Comparison of ENCODE assay signal across 10 mouse cellular contexts in the genomic region with DNA sequence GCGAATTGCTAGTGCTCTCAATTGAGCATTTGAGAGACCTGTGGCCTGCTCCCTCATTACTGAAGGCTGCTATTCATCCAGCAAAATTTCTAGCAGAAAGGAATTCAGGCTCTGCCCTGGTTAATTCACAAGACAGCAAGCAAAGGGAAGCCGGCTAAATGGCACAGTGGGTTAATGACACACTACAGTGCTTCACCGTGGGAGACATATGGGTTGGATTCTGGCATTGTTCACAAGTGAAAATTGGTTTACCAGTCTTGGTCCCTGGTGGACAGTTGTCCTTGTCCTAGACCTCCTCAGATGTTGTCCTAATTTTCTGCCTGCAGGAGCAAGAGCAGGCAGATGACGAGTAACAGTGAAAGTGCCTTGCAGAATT.
DNase-seq lines count a peak whose midpoint lies in the region; ATAC-seq lines count a peak whose summit lies in the region.
"Had no signal": no experiment of that assay in that cellular context is flagged by ENCODE, and none has a peak within 500 bp of the region (broad histone marks: within the 10 kb centered on the region; RNA-seq: fewer than 3 reads in every experiment).

No protein-coding gene starts in this region.

- H3K4me1 ChIP-seq in hindbrain, embryonic 13.5 days (replicated peaks) = peaks cover 11% of the 10 kb centered on the region
- H3K4me1 ChIP-seq in neural tube, embryonic 12.5 days = 0 out of 2 replicates have a peak, but pooled peaks cover 9% of the 10 kb centered on the region
- no peaks in the 10 kb centered on the region for H3K4me1 ChIP-seq in liver, embryonic 12.5 days
- H3K4me1 ChIP-seq: limb, embryonic 13.5 days had no signal

- H3K27ac ChIP-seq in hindbrain, embryonic 13.5 days = peak overlapping the region; percentile 70
- no peak overlapping the region for H3K27ac ChIP-seq in neural tube, embryonic 12.5 days
- no peak overlapping the region for H3K27ac ChIP-seq in liver, embryonic 12.5 days
- H3K27ac ChIP-seq: limb, embryonic 13.5 days had no signal

- DNase-seq in cerebellum, adult 11-12 months = peak; percentile 1
- no peak for DNase-seq in cerebellum, adult 11 months
- DNase-seq in embryo, embryonic 11.5 days (ENCODE audit: low read depth, low spot score) = peak; percentile 2
- DNase-seq in kidney, postnatal 25 days = no peak
- DNase-seq in gastrocnemius, postnatal 14 days = no peak
- DNase-seq: lung, postnatal 10 days had no signal

- WGBS in hindbrain, embryonic 13.5 days = 8% methylated on average over 4 of the region's 4 CpGs
- WGBS in neural tube, embryonic 12.5 days = 16% methylated on average over 4 of the region's 4 CpGs
- 60% methylated on average over 4 of the region's 4 CpGs for WGBS in liver, embryonic 12.5 days (ENCODE audit: insufficient replicate concordance)

- peak; percentile 85 for ATAC-seq in hindbrain, embryonic 13.5 days (ENCODE audit: low FRiP score)
- peak; percentile 83 for ATAC-seq in neural tube, embryonic 12.5 days (ENCODE audit: low FRiP score, low read depth)
- no peak for ATAC-seq in liver, embryonic 12.5 days

- no peaks in the 10 kb centered on the region for H3K36me3 ChIP-seq in hindbrain, embryonic 13.5 days
- H3K36me3 ChIP-seq in neural tube, embryonic 12.5 days = no peaks in the 10 kb centered on the region
- no peaks in the 10 kb centered on the region for H3K36me3 ChIP-seq in liver, embryonic 12.5 days
- H3K36me3 ChIP-seq: limb, embryonic 13.5 days had no signal

- no peak overlapping the region for H3K4me3 ChIP-seq in hindbrain, embryonic 13.5 days
- no peak overlapping the region for H3K4me3 ChIP-seq in neural tube, embryonic 12.5 days
- H3K4me3 ChIP-seq in liver, embryonic 12.5 days = no peak overlapping the region
- H3K4me3 ChIP-seq: limb, embryonic 13.5 days had no signal

- intact Hi-C loops in gastrocnemius, postnatal 14 days (cut with DNase I; ENCODE audit: low total_unique reads) = no loop called here

- H3K9me3 ChIP-seq in hindbrain, embryonic 13.5 days = no peaks in the 10 kb centered on the region
- no peaks in the 10 kb centered on the region for H3K9me3 ChIP-seq in neural tube, embryonic 12.5 days
- 0 out of 2 replicates have a peak, but pooled peaks cover 2% of the 10 kb centered on the region for H3K9me3 ChIP-seq in liver, embryonic 12.5 days (replicated peaks)
- H3K9me3 ChIP-seq: limb, embryonic 13.5 days had no signal

- no peak overlapping the region for H3K9ac ChIP-seq in hindbrain, embryonic 13.5 days
- H3K9ac ChIP-seq in neural tube, embryonic 12.5 days = no peak overlapping the region
- H3K9ac ChIP-seq in liver, embryonic 12.5 days = no peak overlapping the region
- H3K9ac ChIP-seq: limb, embryonic 13.5 days had no signal

- H3K4me2 ChIP-seq in hindbrain, embryonic 13.5 days = no peak overlapping the region
- 0 out of 2 replicates have a peak overlapping the region, but pooled peaks have one; percentile 4 for H3K4me2 ChIP-seq in neural tube, embryonic 12.5 days (replicated peaks)
- H3K4me2 ChIP-seq in liver, embryonic 12.5 days = no peak overlapping the region
- H3K4me2 ChIP-seq: limb, embryonic 13.5 days had no signal

- H3K27me3 ChIP-seq in hindbrain, embryonic 13.5 days = no peaks in the 10 kb centered on the region
- no peaks in the 10 kb centered on the region for H3K27me3 ChIP-seq in neural tube, embryonic 12.5 days (replicated peaks)
- H3K27me3 ChIP-seq in liver, embryonic 12.5 days (replicated peaks) = no peaks in the 10 kb centered on the region
- H3K27me3 ChIP-seq: limb, embryonic 13.5 days had no signal

Comparison
In these comparisons a context has a peak if more than half of its experiments do, and no peak if none do; other contexts are left out.
1. DNase-seq: peak in cerebellum, adult 11-12 months (single experiment) and embryo, embryonic 11.5 days (single experiment); none in cerebellum, adult 11 months (single experiment), kidney, postnatal 25 days (0 of 2) and gastrocnemius, postnatal 14 days (single experiment).